In the genomic region with DNA sequence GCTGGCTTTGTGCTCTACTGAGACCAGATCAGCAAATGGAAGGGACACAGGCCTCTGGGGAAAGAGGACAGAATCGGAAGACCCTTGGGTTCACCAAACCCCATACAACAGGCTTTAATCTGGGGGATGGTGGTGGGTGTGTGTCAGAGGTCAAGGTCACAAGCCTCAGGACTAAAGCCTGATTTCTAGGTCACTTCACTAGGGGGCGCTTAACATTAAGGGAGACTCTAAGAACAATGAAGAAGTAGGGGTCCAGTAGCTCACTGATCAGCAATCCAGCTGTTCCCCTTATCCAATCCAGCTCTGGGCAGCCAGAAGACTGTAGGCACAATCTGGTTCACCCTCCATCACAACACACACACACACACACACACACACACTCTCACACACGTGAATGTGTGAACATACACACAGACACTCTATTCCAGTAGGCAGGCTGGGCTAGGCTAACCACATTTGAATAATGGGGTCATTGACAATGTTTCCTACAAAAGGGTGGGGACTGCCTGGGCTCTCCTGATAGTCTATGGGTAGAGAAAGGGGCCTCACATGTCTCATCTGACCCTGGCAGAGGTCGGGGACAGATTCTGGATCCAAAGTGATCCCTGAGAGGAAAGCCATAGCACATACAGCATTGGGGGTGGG, we compare ENCODE assay signal across 16 mouse cellular contexts. TPM values are rescaled to one million over a fixed set of nuclear protein-coding genes. Genes with fewer than 3 reads are reported as not detected.
DNase-seq lines count a peak whose midpoint lies in the region; ATAC-seq and TF ChIP-seq lines count a peak whose summit lies in the region.
"Had no signal": no experiment of that assay in that cellular context is flagged by ENCODE, and none has a peak within 500 bp of the region (broad histone marks: within the 10 kb centered on the region; RNA-seq: fewer than 3 reads in every experiment).

No protein-coding gene starts in this region.

- WGBS in liver, embryonic 11.5 days: 42% methylated on average over 4 of the region's 4 CpGs

- H3K36me3 ChIP-seq in liver, embryonic 11.5 days (ENCODE audit: control insufficient read depth, insufficient read depth, low read length): no peaks in the 10 kb centered on the region
- H3K36me3 ChIP-seq: hindbrain, embryonic 15.5 days; midbrain, embryonic 13.5 days; neural tube, embryonic 12.5 days had no signal

- H3K4me2 ChIP-seq in liver, embryonic 11.5 days: peak overlapping the region; percentile 53
- H3K4me2 ChIP-seq: hindbrain, embryonic 15.5 days; midbrain, embryonic 13.5 days; neural tube, embryonic 12.5 days had no signal

- H3K4me3 ChIP-seq in liver, embryonic 11.5 days (ENCODE audit: low read depth, low read length): no peak overlapping the region
- H3K4me3 ChIP-seq in gastrocnemius, adult 2 months: no peak overlapping the region
- H3K4me3 ChIP-seq: hindbrain, embryonic 15.5 days; midbrain, embryonic 13.5 days; neural tube, embryonic 12.5 days had no signal

- H3K27me3 ChIP-seq in liver, embryonic 11.5 days (replicated peaks; ENCODE audit: control insufficient read depth, insufficient read depth, low read length): no peaks in the 10 kb centered on the region
- H3K27me3 ChIP-seq: hindbrain, embryonic 15.5 days; neural tube, embryonic 12.5 days had no signal

- H3K4me1 ChIP-seq in liver, embryonic 11.5 days (replicated peaks; ENCODE audit: control insufficient read depth, insufficient read depth, low read length): peaks cover 64% of the 10 kb centered on the region
- H3K4me1 ChIP-seq: hindbrain, embryonic 15.5 days had no signal

- peak; percentile 78 for DNase-seq in heart, adult 11 months
- no peak for DNase-seq in heart, postnatal 14 days
- DNase-seq in spleen, postnatal 10 days (ENCODE audit: low spot score in 2 of 2): peak; percentile 10 to 22
- DNase-seq in spleen, postnatal 4 days (ENCODE audit: low spot score in 2 of 2): no peak
- no peak for DNase-seq in liver, embryonic 11.5 days (ENCODE audit: low spot score)
- no peak for DNase-seq in cerebellum, adult 11-12 months
- no peak for DNase-seq in layer of hippocampus, postnatal 14 days (ENCODE audit: low spot score in 2 of 2)
- DNase-seq in gastrocnemius, adult 2 months: no peak
- DNase-seq: adrenal gland, adult 2 months; cerebellum, postnatal 25 days; kidney, adult 8-10 months; spleen, adult 18-20 months; thymus, adult 2 months had no signal

- peak; percentile 80 for ATAC-seq in liver, embryonic 11.5 days (replicated peaks; ENCODE audit: low FRiP score)
- ATAC-seq: midbrain, embryonic 13.5 days had no signal

- peak overlapping the region; percentile 27 for H3K9ac ChIP-seq in liver, embryonic 11.5 days (ENCODE audit: low read depth, low read length)
- H3K9ac ChIP-seq: hindbrain, embryonic 15.5 days; midbrain, embryonic 13.5 days; neural tube, embryonic 12.5 days had no signal

- peak overlapping the region; percentile 90 for H3K27ac ChIP-seq in liver, embryonic 11.5 days (ENCODE audit: low read depth, low read length)
- no peak overlapping the region for H3K27ac ChIP-seq in gastrocnemius, adult 2 months
- H3K27ac ChIP-seq: hindbrain, embryonic 15.5 days; midbrain, embryonic 13.5 days; neural tube, embryonic 12.5 days had no signal

- intact Hi-C loops in heart, postnatal 14 days (cut with DNase I): no loop called here
- intact Hi-C loops in gastrocnemius, adult 2 months (cut with DNase I): no loop called here

- no peak for TF ChIP-seq CTCF in gastrocnemius, adult 2 months (IDR thresholded peaks at IDR 0.05)

- no peaks in the 10 kb centered on the region for H3K9me3 ChIP-seq in liver, embryonic 11.5 days (ENCODE audit: control insufficient read depth, low read length)
- H3K9me3 ChIP-seq: hindbrain, embryonic 15.5 days had no signal

RNA-seq across cellular contexts. Expression of a gene that starts 6.7 kb away (rescaled TPM):
- 100 to 1,000 TPM; 274 to 290 TPM for total RNA-seq in heart, postnatal 14 days (2021)
- 98.9 and 115 TPM in 2 replicates for polyA plus RNA-seq in liver, embryonic 11.5 days (2014; fragmentation: Nextera tagmentation; extraction: Ambion mirVana)
- 10 to 100 TPM; 22.3 to 24.9 TPM for total RNA-seq in layer of hippocampus, postnatal 14 days (2021)
- total RNA-seq in gastrocnemius, adult 2 months (2021): 10 to 100 TPM; 41.2 to 50.0 TPM

RNA-seq across cellular contexts. Expression of a gene that starts 57.8 kb away (rescaled TPM):
- 1 to 10 TPM; 1.8 to 2.4 TPM for total RNA-seq in heart, postnatal 14 days (2021)
- polyA plus RNA-seq in liver, embryonic 11.5 days (2014; fragmentation: Nextera tagmentation; extraction: Ambion mirVana): 33.3 and 40.0 TPM in 2 replicates
- total RNA-seq in layer of hippocampus, postnatal 14 days (2021): 1 to 10 TPM; 2.7 to 3.0 TPM
- total RNA-seq in gastrocnemius, adult 2 months (2021): under 1 TPM; 0.15 to 0.28 TPM

Comparison
In these comparisons a context has a peak if more than half of its experiments do, and no peak if none do; other contexts are left out.
1. DNase-seq: peak in heart, adult 11 months (single experiment) and spleen, postnatal 10 days (2 of 2); none in heart, postnatal 14 days (0 of 2), spleen, postnatal 4 days (0 of 2), liver, embryonic 11.5 days (single experiment), cerebellum, adult 11-12 months (single experiment), layer of hippocampus, postnatal 14 days (0 of 2) and gastrocnemius, adult 2 months (single experiment).
2. RNA of a gene that starts 6.7 kb away (total RNA-seq): 274 to 290 TPM in heart, postnatal 14 days; 41.2 to 50.0 TPM in gastrocnemius, adult 2 months and 22.3 to 24.9 TPM in layer of hippocampus, postnatal 14 days; every median in the first group is over 4 times any median in the second.